Mouse (Mus musculus) hindbrain, embryonic 14.5 days (tissue): ENCODE results near the gene Ola1. TPM values are rescaled to one million over a fixed set of nuclear protein-coding genes. Genes with fewer than 3 reads are reported as not detected.

Experiments used
- ATAC-seq: fragments of 200-750 bp; cut with Nextera tagmentation; 2 replicates; pipeline ENCODE4 v1.8.0; 2017; ENCODE audit warnings: moderate number of reproducible peaks, mild to moderate bottlenecking, moderate TSS enrichment, moderate library complexity; ENCODE audit not compliant: low FRiP score
- DNase-seq: peaks from one replicate; pipeline ENCODE4 v3.0.0-alpha.2; 2015; ENCODE audit warnings: low spot score
- H3K27ac ChIP-seq: fragments of 300-500 bp; sonication (generic); 2 replicates; pipeline ENCODE4 v1.5.1; 2014; ENCODE audit warnings: mild to moderate bottlenecking, moderate library complexity
- H3K27me3 ChIP-seq: fragments of 300-500 bp; sonication (generic); 2 replicates; pipeline ENCODE4 v1.6.1; 2014; ENCODE audit warnings: mild to moderate bottlenecking, low read length, mixed read lengths; ENCODE audit not compliant: control insufficient read depth, insufficient read depth
- H3K36me3 ChIP-seq: fragments of 300-500 bp; sonication (generic); replicated peaks from 2 replicates; pipeline ENCODE4 v1.6.1; 2014; ENCODE audit not compliant: control insufficient read depth, insufficient read depth
- H3K4me1 ChIP-seq: fragments of 300-500 bp; sonication (generic); replicated peaks from 2 replicates; pipeline ENCODE4 v1.6.1; 2014; ENCODE audit warnings: antibody characterized with exemption, low read length, mixed read lengths; ENCODE audit not compliant: control insufficient read depth, insufficient read depth
- H3K4me2 ChIP-seq: fragments of 300-500 bp; sonication (generic); replicated peaks from 2 replicates; pipeline ENCODE4 v1.6.1; 2014; ENCODE audit warnings: mild to moderate bottlenecking, moderate library complexity
- H3K4me3 ChIP-seq: fragments of 300-500 bp; sonication (generic); replicated peaks from 2 replicates; pipeline ENCODE4 v1.5.1; 2014; ENCODE audit warnings: mild to moderate bottlenecking, low read length
- H3K9ac ChIP-seq: fragments of 300-500 bp; sonication (generic); 2 replicates; pipeline ENCODE4 v1.6.1; 2014
- H3K9me3 ChIP-seq: fragments of 300-500 bp; sonication (generic); 2 replicates; pipeline ENCODE4 v1.6.1; 2016; ENCODE audit warnings: low read length; ENCODE audit not compliant: control insufficient read depth
- WGBS: fragments of 180-500 bp; shearing (Covaris S2); extraction: QIAGEN DNeasy Blood & Tissue Kit; methylation state at CpG from one replicate; pipeline ENCODE4 v1.1.7; 2014; 5-methylcytosine and 5-hydroxymethylcytosine counted together
- polyA plus RNA-seq: library from polyadenylated mRNA; unstranded; fragments of >200 nt; fragmentation: Nextera tagmentation; extraction: Ambion mirVana; gene quantifications from 2 replicates; pipeline ENCODE4 v1.2.1, GENCODE M21; 2014

Gene Ola1
- polyA plus RNA-seq, 1 experiment from 2014 or later = 100 TPM

DNA sequence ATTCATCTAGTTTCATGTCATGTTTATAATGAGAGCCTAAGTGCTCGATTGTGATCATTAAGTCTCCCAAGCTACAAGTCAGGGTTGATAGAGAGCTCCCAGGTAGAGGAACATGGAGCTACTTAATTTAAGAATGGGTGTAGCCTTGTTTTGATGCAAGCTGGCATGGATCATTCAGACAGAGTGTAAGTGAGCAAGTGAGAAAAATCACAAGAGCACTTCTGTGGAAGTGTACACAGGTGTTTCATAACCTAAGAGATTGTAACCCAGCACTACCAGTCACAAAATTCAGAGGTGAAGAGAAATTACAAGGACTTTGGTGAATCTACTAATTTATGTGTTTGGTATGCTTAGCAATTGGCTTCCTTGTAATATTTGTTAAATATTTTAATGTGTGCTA lies 54.1 kb downstream of the Ola1 start:
- no peaks in the 10 kb centered on the region for H3K9me3 ChIP-seq
- no peak for DNase-seq
- H3K9ac ChIP-seq = no peak overlapping the region
- ATAC-seq = no peak
- no peak overlapping the region for H3K4me3 ChIP-seq
- H3K4me1 ChIP-seq = no peaks in the 10 kb centered on the region
- no peaks in the 10 kb centered on the region for H3K36me3 ChIP-seq
- no peak overlapping the region for H3K4me2 ChIP-seq
- 83% methylated on average over 1 of the region's 1 CpGs for WGBS
- H3K27ac ChIP-seq = no peak overlapping the region
- no peaks in the 10 kb centered on the region for H3K27me3 ChIP-seq

DNA sequence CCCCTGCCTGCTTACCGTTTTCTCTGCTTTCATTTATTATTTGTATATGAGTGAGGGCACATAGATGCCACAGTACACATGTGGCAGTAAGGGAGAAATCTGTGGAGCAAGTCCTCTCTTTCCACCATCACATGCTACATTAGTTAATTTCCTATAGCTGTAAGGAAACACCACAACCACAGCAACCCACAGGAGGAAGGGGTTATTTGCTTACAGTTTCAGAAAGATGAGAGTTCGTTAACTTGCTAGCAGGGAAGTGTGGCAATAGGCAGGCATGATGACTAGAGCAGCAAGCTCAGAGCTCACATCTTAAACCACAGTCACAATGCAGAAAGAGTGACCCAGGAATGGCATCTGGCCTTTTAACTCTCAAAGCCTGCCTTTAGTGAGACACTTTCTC lies 58.0 kb downstream of the Ola1 start:
- 80% methylated on average over 2 of the region's 2 CpGs for WGBS

DNA sequence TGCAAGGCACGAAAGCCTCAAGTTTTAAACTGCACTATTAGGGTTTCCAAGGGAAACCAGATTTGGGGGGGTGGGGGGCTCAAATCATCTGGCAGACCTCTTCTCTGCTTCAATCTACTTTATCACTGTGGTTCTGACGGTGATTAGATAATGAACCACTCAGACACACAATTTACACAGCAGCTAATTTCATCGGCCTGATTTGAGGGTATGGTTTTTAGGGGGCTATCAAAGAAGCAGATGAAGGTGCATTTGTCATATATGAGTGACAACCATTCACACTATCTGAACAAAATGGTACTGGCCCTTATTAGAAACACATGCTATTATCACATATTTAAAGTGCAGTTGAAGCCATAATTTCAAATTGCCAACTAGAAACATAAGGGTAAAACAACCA lies 61.5 kb downstream of the Ola1 start:
- DNase-seq (no peak), ATAC-seq (no peak)
- no peak overlapping the region for H3K4me2 ChIP-seq
- H3K36me3 ChIP-seq = peaks cover 10% of the 10 kb centered on the region
- no peaks in the 10 kb centered on the region for H3K9me3 ChIP-seq
- 0 out of 2 replicates have a peak, but pooled peaks cover 4% of the 10 kb centered on the region for H3K4me1 ChIP-seq
- H3K27me3 ChIP-seq = no peaks in the 10 kb centered on the region
- 75% methylated on average over 3 of the region's 3 CpGs for WGBS
- H3K4me3 ChIP-seq = no peak overlapping the region
- H3K9ac ChIP-seq = no peak overlapping the region
- no peak overlapping the region for H3K27ac ChIP-seq

More for the DNA sequence above, 58.0 kb downstream of the Ola1 start:
- no peak overlapping the region for H3K4me3 ChIP-seq
- peaks cover 9% of the 10 kb centered on the region for H3K36me3 ChIP-seq
- H3K27me3 ChIP-seq = no peaks in the 10 kb centered on the region
- ATAC-seq (no peak), DNase-seq (no peak)
- H3K9ac ChIP-seq = no peak overlapping the region
- no peaks in the 10 kb centered on the region for H3K9me3 ChIP-seq
- H3K4me2 ChIP-seq = no peak overlapping the region
- H3K4me1 ChIP-seq = 0 out of 2 replicates have a peak, but pooled peaks cover 4% of the 10 kb centered on the region
- no peak overlapping the region for H3K27ac ChIP-seq

DNA sequence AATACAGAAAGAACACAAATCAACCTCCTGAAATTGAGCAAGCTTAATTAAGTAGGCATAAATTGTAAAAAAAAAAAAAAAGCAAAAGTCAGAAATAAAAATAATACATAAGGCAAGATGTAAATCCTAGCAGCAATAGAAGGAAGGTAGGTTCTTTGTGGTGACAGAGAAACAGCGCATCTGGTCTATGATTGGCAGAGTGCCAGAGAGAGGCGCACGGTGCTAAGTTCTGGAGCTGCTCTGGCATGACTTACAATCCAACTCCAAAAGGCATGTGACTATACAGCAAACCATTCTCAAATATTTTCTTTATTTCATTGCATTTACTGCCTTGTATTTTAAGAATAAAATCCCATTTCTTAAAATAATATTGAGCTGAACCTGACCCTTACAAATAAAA lies 68.2 kb downstream of the Ola1 start:
- H3K4me1 ChIP-seq = no peaks in the 10 kb centered on the region
- no peak overlapping the region for H3K4me2 ChIP-seq
- no peaks in the 10 kb centered on the region; the same call in 1 of the 2 replicates for H3K36me3 ChIP-seq
- ATAC-seq (no peak), DNase-seq (peak; percentile 47)
- no peaks in the 10 kb centered on the region for H3K27me3 ChIP-seq
- H3K4me3 ChIP-seq = no peak overlapping the region
- 45% methylated on average over 3 of the region's 3 CpGs for WGBS
- H3K9me3 ChIP-seq = no peaks in the 10 kb centered on the region
- H3K27ac ChIP-seq = no peak overlapping the region
- no peak overlapping the region for H3K9ac ChIP-seq

DNA sequence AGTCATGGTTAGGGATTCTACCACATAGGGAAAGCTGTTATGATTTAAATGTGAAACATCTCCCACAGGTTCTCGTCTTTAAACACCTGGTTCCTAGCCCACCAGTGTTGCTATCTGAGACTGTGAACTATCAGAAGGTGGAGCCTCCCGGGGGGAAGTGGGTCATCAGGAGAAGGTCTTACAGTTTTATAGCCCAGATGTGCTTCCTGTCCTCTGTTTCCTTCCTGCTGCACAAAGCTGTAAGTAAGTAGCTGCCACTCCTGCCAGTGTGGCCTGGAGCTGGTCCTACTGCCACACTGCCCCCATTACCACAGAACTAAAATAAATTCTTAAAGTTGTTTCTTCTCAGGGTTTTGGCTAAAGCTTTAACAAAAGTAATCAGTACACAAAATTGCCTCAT lies 72.6 kb downstream of the Ola1 start:
- H3K36me3 ChIP-seq = no peaks in the 10 kb centered on the region
- H3K9ac ChIP-seq = no peak overlapping the region
- no peak for DNase-seq
- H3K9me3 ChIP-seq = no peaks in the 10 kb centered on the region
- H3K27me3 ChIP-seq = no peaks in the 10 kb centered on the region
- no peak for ATAC-seq
- no peak overlapping the region for H3K27ac ChIP-seq
- H3K4me2 ChIP-seq = no peak overlapping the region
- H3K4me3 ChIP-seq = no peak overlapping the region
- WGBS = 90% methylated on average over 2 of the region's 2 CpGs
- H3K4me1 ChIP-seq = peaks cover 9% of the 10 kb centered on the region; the same call in 1 of the 2 replicates

DNA sequence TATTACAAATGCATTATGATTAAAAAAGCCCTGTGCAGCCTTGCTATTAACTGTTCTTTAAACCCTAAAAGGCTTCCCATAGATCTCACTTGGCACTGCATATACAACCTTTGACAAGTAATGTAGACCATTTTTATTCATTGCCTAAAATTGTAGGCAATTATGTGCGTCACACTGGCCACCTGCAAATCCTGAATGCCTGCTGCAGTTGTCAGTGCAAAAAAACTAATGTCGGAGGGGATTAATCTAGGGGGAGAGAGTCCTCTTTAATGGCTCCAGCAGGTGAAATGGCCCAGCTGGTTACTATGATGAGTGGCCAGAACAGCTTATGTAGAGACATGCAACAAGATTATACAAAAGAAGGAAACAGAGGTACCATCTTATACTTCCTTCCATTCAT lies 75.0 kb downstream of the Ola1 start:
- Histone ChIP-seq H3K27ac (no peak overlapping the region), H3K27me3 (no peaks in the 10 kb centered on the region), H3K36me3 (no peaks in the 10 kb centered on the region), H3K9me3 (no peaks in the 10 kb centered on the region), H3K9ac (no peak overlapping the region), H3K4me3 (no peak overlapping the region), H3K4me2 (no peak overlapping the region), H3K4me1 (peaks cover 9% of the 10 kb centered on the region; the same call in 1 of the 2 replicates)
- ATAC-seq = no peak
- DNase-seq = no peak
- WGBS = 45% methylated on average over 2 of the region's 2 CpGs

DNA sequence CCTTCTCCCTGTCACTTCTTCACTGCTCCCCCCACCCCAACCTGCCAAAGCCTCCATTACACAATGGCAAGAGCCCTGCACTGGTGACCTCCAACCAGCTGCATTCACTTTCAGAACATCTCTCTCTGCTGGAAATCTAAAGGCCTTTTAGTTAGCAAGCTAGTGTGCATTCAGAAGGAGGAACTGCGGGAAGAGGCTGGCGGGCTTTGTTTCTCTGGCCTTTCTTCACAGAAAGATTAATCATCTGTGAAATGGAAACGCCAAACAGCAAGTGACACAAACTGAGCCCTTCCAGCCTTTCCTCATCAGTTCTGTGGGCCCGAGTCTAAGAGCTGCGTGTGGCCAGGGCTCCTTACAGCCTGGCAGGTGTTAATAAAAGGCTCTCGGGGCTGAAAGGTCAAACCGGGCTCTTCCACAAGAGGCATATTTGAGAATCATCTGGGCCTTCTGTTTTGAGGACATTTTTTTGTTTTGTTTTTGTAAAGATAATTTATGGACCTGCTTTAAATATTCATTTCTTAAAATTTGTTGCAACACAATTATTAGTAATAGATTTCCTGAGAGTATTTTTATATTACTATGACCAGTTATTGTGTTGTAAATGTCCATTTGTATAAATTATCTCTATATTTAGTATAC lies 75.8 kb downstream of the Ola1 start:
- ATAC-seq = peak; percentile 43; the same call in 1 of the 2 replicates
- H3K27ac ChIP-seq = peak overlapping the region; percentile 36; the same call in 1 of the 2 replicates
- peak; percentile 61 for DNase-seq
- H3K36me3 ChIP-seq = no peaks in the 10 kb centered on the region
- no peaks in the 10 kb centered on the region for H3K9me3 ChIP-seq
- WGBS = 10% methylated on average over 7 of the region's 7 CpGs
- peaks cover 9% of the 10 kb centered on the region; the same call in 1 of the 2 replicates for H3K4me1 ChIP-seq
- H3K4me3 ChIP-seq = no peak overlapping the region
- no peak overlapping the region for H3K4me2 ChIP-seq
- H3K27me3 ChIP-seq = no peaks in the 10 kb centered on the region
- no peak overlapping the region for H3K9ac ChIP-seq

DNA sequence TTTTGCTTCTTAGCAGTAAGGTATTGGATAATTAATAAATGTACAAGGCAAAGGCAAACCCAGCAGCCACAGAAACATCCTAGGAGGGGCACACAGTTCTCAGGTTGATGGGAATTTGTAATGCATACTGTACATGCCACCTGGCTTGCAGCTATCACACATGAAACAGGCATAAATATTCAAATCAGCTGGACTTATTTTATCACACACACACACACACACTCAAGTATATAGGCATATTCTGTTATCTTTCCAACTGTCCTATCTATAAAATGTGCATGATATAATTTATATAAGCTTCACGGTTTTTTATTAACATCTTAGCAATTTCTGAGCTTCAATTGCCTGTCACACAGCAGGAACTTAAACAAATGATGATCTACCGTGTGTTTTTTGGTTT lies 85.8 kb downstream of the Ola1 start:
- no peak overlapping the region for H3K9ac ChIP-seq
- no peaks in the 10 kb centered on the region for H3K36me3 ChIP-seq
- H3K27ac ChIP-seq = no peak overlapping the region
- no peaks in the 10 kb centered on the region for H3K9me3 ChIP-seq
- DNase-seq = no peak
- H3K4me2 ChIP-seq = no peak overlapping the region
- 86% methylated on average over 2 of the region's 2 CpGs for WGBS
- H3K4me3 ChIP-seq = no peak overlapping the region
- no peak for ATAC-seq
- no peaks in the 10 kb centered on the region for H3K27me3 ChIP-seq
- no peaks in the 10 kb centered on the region for H3K4me1 ChIP-seq

DNA sequence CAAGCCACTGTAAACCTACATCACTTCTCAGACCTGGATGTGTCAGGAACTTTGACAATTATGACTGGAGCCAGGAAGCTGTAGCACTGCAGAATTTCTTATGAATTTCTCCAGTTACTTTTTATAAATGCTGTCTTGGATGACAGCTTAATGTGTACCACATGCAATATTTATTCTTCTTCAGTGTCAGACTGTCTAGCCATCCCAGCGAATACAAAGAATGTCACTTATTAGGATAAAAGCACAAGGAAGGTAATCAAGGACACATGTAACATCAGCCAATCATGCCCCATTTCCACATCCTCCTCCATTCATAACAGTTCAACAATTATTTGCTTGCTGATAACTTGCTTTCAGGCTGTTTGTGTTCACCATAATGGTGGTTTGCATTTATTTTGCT lies 91.0 kb downstream of the Ola1 start:
- Histone ChIP-seq H3K36me3 (no peaks in the 10 kb centered on the region), H3K4me2 (no peak overlapping the region), H3K27ac (no peak overlapping the region), H3K9ac (no peak overlapping the region), H3K9me3 (no peaks in the 10 kb centered on the region), H3K4me3 (no peak overlapping the region), H3K27me3 (no peaks in the 10 kb centered on the region), H3K4me1 (no peaks in the 10 kb centered on the region)
- ATAC-seq (no peak), DNase-seq (no peak)
- 81% methylated on average over 1 of the region's 1 CpGs for WGBS

DNA sequence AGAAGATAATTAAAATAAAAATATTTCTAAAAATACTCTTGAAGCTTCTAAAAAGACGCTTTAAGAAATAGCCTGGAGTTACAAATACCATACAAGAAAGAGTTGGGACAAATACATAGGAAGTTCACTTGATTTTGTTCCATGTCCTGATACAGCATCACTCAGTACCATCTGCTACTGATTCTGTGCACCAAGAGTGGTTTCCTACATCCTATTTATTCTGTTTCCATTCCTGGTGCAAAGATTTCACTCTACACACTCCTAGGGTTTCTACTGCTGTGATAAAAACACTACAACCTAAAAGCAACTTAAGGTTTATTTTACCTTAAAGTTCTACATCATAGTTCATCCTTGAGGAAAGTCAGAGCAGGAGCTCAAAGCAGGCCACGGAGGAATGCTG lies 99.9 kb downstream of the Ola1 start:
- no peak for ATAC-seq
- H3K27me3 ChIP-seq = no peaks in the 10 kb centered on the region
- no peak overlapping the region for H3K27ac ChIP-seq
- no peaks in the 10 kb centered on the region for H3K9me3 ChIP-seq
- no peak overlapping the region for H3K9ac ChIP-seq
- H3K36me3 ChIP-seq = no peaks in the 10 kb centered on the region
- DNase-seq = no peak
- no peak overlapping the region for H3K4me2 ChIP-seq
- WGBS = 92% methylated on average over 2 of the region's 2 CpGs
- no peak overlapping the region for H3K4me3 ChIP-seq
- no peaks in the 10 kb centered on the region for H3K4me1 ChIP-seq
